Mouse (Mus musculus): ENCODE results near the gene Gstm4.

Gene Gstm4

GRCm38 (mm10) chr3:108044394-108045140, at the start of gene Gstm4:
Gstm4 (minus strand) TSS chr3:108044894.
- ChIA-PET POLR2A (interaction anchor here (0.6 to 2.3 kb wide), 39 partner anchors 9 to 371 kb away, joined by 3 to 14 read pairs (median 4); partner anchors contain the start of genes Gstm6 (in 3 of the 4), Gstm7 (in 3 of the 4), Gnai3 (in 2 of the 4) and Gstm1 (in 2 of the 4)), CTCF (interaction anchor here (0.6 to 2.2 kb wide), 17 partner anchors 15 to 180 kb away, joined by 3 to 10 read pairs (median 3); partner anchors contain the start of genes Gstm1 (in 2 of the 4), Gstm6 (in 2 of the 4) and Gstm7 (in 1 of the 4))

GRCm38 (mm10) chr3:108094146-108094545, 49.5 kb upstream of the Gstm4 start:
- CTCF ChIA-PET, result no interaction called here

GRCm38 (mm10) chr3:108093306-108093705, 48.6 kb upstream of the Gstm4 start:
- ChIA-PET POLR2A (interaction anchor here in 2 of 4 experiments (0.9 to 1.5 kb wide), 4 partner anchors 8 to 76 kb away, joined by 3 to 4 read pairs (median 3); partner anchors contain the start of gene Gnai3 (in 1 of the 2)), CTCF (interaction anchor here in 1 of 4 experiments (0.6 to 1.1 kb wide), 3 partner anchors 8 to 162 kb away, joined by 3 to 6 read pairs (median 3); partner anchors contain the start of gene Gstm7)

More at GRCm38 (mm10) chr3:108094146-108094545, 49.5 kb upstream of the Gstm4 start:
- POLR2A ChIA-PET, result interaction anchor here in 1 of 4 experiments (1.3 kb wide), 1 partner anchor 77 kb away, joined by 3 read pairs; no protein-coding TSS in a partner anchor

- ChIA-PET POLR2A (interaction anchor here in 3 of 4 experiments (0.6 to 1.5 kb wide), 8 partner anchors 9 to 161 kb away, joined by 3 to 5 read pairs (median 3); partner anchors contain the start of genes Gnai3 (in 1 of the 3), Gstm1 (in 1 of the 3) and Gstm7 (in 1 of the 3)), CTCF (interaction anchor here in 2 of 4 experiments (0.6 to 1.1 kb wide), 4 partner anchors 9 to 501 kb away, joined by 3 to 6 read pairs (median 3); partner anchors contain the start of gene Gstm7 (in 1 of the 2))
Measured at GRCm38 (mm10) chr3:108092536-108093115, 47.9 kb upstream of the Gstm4 start, which contains the start of gene Gnat2. Gnat2 (plus strand) TSS chr3:108092789.

- POLR2A ChIA-PET, result interaction anchor here in 2 of 4 experiments (0.9 to 1.5 kb wide), 3 partner anchors 8 to 74 kb away, joined by 3 to 4 read pairs (median 3); partner anchors contain the start of genes Gnai3 (in 1 of the 2) and Gstm1 (in 1 of the 2)
- CTCF ChIA-PET, result interaction anchor here in 1 of 4 experiments (1.1 kb wide), 1 partner anchor 17 kb away, joined by 6 read pairs; no protein-coding TSS in a partner anchor
Measured at GRCm38 (mm10) chr3:108092030-108092429, 47.3 kb upstream of the Gstm4 start.

- ChIA-PET POLR2A (interaction anchor here in 2 of 4 experiments (0.7 to 2.0 kb wide), 3 partner anchors 12 to 55 kb away, joined by 3 to 5 read pairs (median 3); partner anchors contain the start of gene Gnai3 (in 1 of the 2)), CTCF (interaction anchor here in 1 of 4 experiments (0.7 to 1.5 kb wide), 2 partner anchors 9 to 110 kb away, joined by 3 read pairs; partner anchors contain the start of gene Cyb561d1)
Measured at GRCm38 (mm10) chr3:108090561-108090960, 45.9 kb upstream of the Gstm4 start.

GRCm38 (mm10) chr3:108089916-108090315, 45.2 kb upstream of the Gstm4 start:
- ChIA-PET CTCF (interaction anchor here in 2 of 4 experiments (0.5 to 1.5 kb wide), 3 partner anchors 9 to 111 kb away, joined by 3 to 4 read pairs (median 3); partner anchors contain the start of gene Cyb561d1 (in 1 of the 2)), POLR2A (interaction anchor here in 2 of 4 experiments (0.6 to 2.0 kb wide), 5 partner anchors 13 to 459 kb away, joined by 3 to 5 read pairs (median 3); partner anchors contain the start of gene Gm10961 (in 1 of the 2))

GRCm38 (mm10) chr3:108088842-108089380, 44.2 kb upstream of the Gstm4 start:
- ChIA-PET POLR2A (interaction anchor here in 2 of 4 experiments (0.7 to 2.0 kb wide), 4 partner anchors 21 to 157 kb away, joined by 3 to 5 read pairs (median 4); partner anchors contain the start of gene Gstm7 (in 2 of the 2)), CTCF (no interaction called here)

GRCm38 (mm10) chr3:108087329-108087728, 42.6 kb upstream of the Gstm4 start:
- CTCF ChIA-PET, result interaction anchor here in 1 of 4 experiments (1.6 kb wide), 1 partner anchor 144 kb away, joined by 4 read pairs; the partner anchor contains the start of gene Gstm6
- POLR2A ChIA-PET, result interaction anchor here in 3 of 4 experiments (0.6 to 3.9 kb wide), 23 partner anchors 8 to 1194 kb away, joined by 3 to 29 read pairs (median 4); partner anchors contain the start of genes Gnai3 (in 2 of the 3), Gstm7 (in 2 of the 3), Cyb561d1 (in 1 of the 3) and Gstm3 (in 1 of the 3)

- ChIA-PET POLR2A (interaction anchor here in 2 of 4 experiments (0.7 to 3.9 kb wide), 21 partner anchors 9 to 358 kb away, joined by 3 to 29 read pairs (median 4); partner anchors contain the start of genes Gnai3 (in 2 of the 2), Gstm7 (in 2 of the 2), Cyb561d1 (in 1 of the 2) and Gstm3 (in 1 of the 2)), CTCF (interaction anchor here in 2 of 4 experiments (0.6 to 1.6 kb wide), 3 partner anchors 10 to 143 kb away, joined by 3 to 5 read pairs (median 4); partner anchors contain the start of gene Gstm6 (in 1 of the 2))
Measured at GRCm38 (mm10) chr3:108086470-108086979, 41.8 kb upstream of the Gstm4 start, which contains the start of gene Ampd2. Ampd2 (minus strand) TSS chr3:108086651.

GRCm38 (mm10) chr3:108085721-108086469, 41.2 kb upstream of the Gstm4 start:
- ChIA-PET POLR2A (interaction anchor here (0.6 to 3.9 kb wide), 42 partner anchors 9 to 729 kb away, joined by 3 to 29 read pairs (median 4); partner anchors contain the start of genes Gnai3 (in 2 of the 4), Gstm2 (in 2 of the 4), Gstm4 (in 2 of the 4) and Sars (in 2 of the 4)), CTCF (interaction anchor here in 3 of 4 experiments (0.6 to 2.5 kb wide), 7 partner anchors 10 to 146 kb away, joined by 3 to 11 read pairs (median 4); partner anchors contain the start of gene Gstm6 (in 1 of the 3))

GRCm38 (mm10) chr3:108085281-108085720, 40.6 kb upstream of the Gstm4 start:
- ChIA-PET CTCF (interaction anchor here in 3 of 4 experiments (0.8 to 2.5 kb wide), 4 partner anchors 9 to 145 kb away, joined by 3 to 11 read pairs (median 4); no protein-coding TSS in a partner anchor), POLR2A (interaction anchor here (0.6 to 3.9 kb wide), 33 partner anchors 8 to 359 kb away, joined by 3 to 29 read pairs (median 5); partner anchors contain the start of genes Gnai3 (in 2 of the 4), Gstm2 (in 2 of the 4), Gstm4 (in 2 of the 4) and Atxn7l2 (in 1 of the 4))

GRCm38 (mm10) chr3:108084767-108085270, 40.1 kb upstream of the Gstm4 start:
- CTCF ChIA-PET, result interaction anchor here in 2 of 4 experiments (0.8 to 2.5 kb wide), 3 partner anchors 9 to 145 kb away, joined by 3 to 11 read pairs (median 3); no protein-coding TSS in a partner anchor
- POLR2A ChIA-PET, result interaction anchor here (0.7 to 3.9 kb wide), 30 partner anchors 8 to 360 kb away, joined by 3 to 29 read pairs (median 5); partner anchors contain the start of genes Gnai3 (in 2 of the 4), Gstm2 (in 2 of the 4), Atxn7l2 (in 1 of the 4) and Cyb561d1 (in 1 of the 4)

- ChIA-PET CTCF (interaction anchor here in 1 of 4 experiments (1.1 to 2.6 kb wide), 3 partner anchors 8 to 82 kb away, joined by 3 to 11 read pairs (median 6); no protein-coding TSS in a partner anchor), POLR2A (interaction anchor here in 2 of 4 experiments (0.6 to 3.5 kb wide), 9 partner anchors 8 to 642 kb away, joined by 3 to 11 read pairs (median 5); partner anchors contain the start of genes Atxn7l2 (in 1 of the 2), Gnat2 (in 1 of the 2) and Sars (in 1 of the 2))
Measured at GRCm38 (mm10) chr3:108083904-108084407, 39.3 kb upstream of the Gstm4 start.

GRCm38 (mm10) chr3:108083161-108083560, 38.5 kb upstream of the Gstm4 start:
- ChIA-PET POLR2A (interaction anchor here in 2 of 4 experiments (0.6 to 1.2 kb wide), 3 partner anchors 9 to 445 kb away, joined by 3 read pairs; partner anchors contain the start of gene Gnat2 (in 1 of the 2)), CTCF (interaction anchor here in 1 of 4 experiments (1.1 to 2.6 kb wide), 2 partner anchors 14 to 82 kb away, joined by 3 to 6 read pairs; no protein-coding TSS in a partner anchor)

Data from embryonic stem cell, embryonic (primary cell).